Mouse (Mus musculus) heart, postnatal 36 days (tissue): ENCODE measurements at regions not wholly inside any gene's neighbourhood (a gene's known extent, or its start where the extent isn't known, plus 50 kb on each side); places are given as distances from the start of the nearest gene placed in this dataset.

Experiments
- DNase-seq, 2 experiments: peaks; one replicate each; pipeline ENCODE4 v3.0.0; 2021 to 2022
- intact Hi-C: fragments of 180-260 bp; cut with DNase I; formaldehyde crosslinking; loops from one replicate; pipeline ENCODE4 v1.15.1; 2025

DNA sequence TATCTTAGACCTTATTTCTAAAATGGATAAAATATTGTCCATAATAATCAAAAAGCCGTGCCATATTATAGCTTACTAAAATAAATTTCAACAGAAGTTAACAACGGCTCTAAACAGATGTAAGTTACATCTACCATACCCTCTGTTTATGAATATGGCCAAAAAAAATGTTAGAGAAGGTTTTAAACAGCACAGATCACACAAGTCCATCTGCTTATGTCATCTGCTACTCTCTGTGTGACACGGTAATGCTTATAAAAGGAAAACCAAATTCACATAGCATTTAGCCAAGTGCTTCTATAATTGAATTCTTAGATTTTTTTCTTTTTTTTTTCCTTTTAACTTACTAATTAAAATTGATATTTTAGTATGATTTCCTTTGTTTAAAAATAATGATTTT is 123.0 kb upstream of the Gpc5 start:
- DNase-seq = no peak
- intact Hi-C loops = no loop called here

GRCm38 (mm10) chr14:114981120-114981519 is 110.9 kb upstream of the Gpc5 start:
- intact Hi-C loops = loop anchor here (1.0 to 2.0 kb wide), 2 partner anchors 12 to 126 kb away; no protein-coding TSS in a partner anchor

GRCm38 (mm10) chr14:115003223-115003622 is 88.8 kb upstream of the Gpc5 start:
- intact Hi-C loops = no loop called here
- no peak for DNase-seq

More at GRCm38 (mm10) chr14:114981120-114981519, 110.9 kb upstream of the Gpc5 start:
- DNase-seq = no peak

GRCm38 (mm10) chr14:115004733-115005405 is 87.1 kb upstream of the Gpc5 start:
- intact Hi-C loops = no loop called here

GRCm38 (mm10) chr14:115010877-115011276 is 81.1 kb upstream of the Gpc5 start:
- DNase-seq = no peak

More at GRCm38 (mm10) chr14:115004733-115005405, 87.1 kb upstream of the Gpc5 start:
- no peak for DNase-seq

DNA sequence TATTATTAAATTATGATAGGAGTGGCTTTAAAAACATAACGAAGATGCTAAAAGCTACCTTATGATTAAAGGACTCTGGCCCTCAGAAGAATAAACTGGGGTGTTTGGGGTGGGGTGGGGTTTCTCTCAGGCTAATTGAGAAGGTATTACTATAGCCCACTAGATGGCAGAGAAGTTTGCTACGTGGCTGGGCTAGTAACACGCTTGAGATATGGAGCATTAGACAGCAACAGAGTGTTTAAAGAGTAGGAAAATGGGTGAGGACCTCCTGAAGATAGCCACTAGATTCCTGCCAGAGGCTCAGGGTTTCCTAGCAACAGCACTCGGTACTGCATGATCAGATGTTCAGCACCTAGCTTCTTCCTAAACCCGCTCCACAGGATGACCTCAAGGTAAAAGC is 76.7 kb upstream of the Gpc5 start:
- intact Hi-C loops = no loop called here
- no peak for DNase-seq

More at GRCm38 (mm10) chr14:115010877-115011276, 81.1 kb upstream of the Gpc5 start:
- intact Hi-C loops = no loop called here

DNA sequence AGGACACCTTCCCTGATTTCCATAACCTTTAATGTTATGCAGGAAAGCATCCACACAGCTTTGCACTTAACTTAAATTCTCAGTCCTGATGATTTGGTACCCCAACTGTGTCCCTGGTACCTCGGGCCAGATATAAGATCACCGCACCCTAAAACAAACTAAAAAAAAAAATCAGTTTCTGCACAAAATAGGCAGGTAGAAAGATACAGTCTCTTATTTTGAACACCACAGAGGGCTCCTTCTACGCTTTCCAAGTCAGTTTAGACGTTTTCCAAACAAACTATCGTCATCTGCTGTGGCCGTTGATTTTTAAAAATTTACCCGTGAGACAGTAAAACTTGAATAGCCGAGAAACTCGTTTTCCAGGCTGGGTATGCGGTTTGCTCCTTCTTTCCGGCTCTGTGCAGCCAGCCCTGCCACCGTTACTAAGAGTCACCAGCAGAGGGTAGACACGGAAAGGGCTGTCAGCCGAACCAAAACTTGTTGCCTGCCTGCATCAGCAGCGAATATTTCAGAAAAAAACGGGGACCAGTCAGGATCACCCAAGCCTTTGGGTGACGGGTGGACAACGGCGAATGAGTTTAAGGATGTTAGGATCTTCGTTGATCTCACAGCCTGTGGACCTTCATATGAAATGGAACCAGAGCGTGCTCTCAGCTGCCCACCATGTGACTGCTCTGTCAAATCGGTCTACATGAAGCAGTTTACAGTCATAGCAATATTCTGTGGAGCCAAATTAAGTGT is 74.4 kb upstream of the Gpc5 start:
- intact Hi-C loops = loop anchor here (2.0 kb wide), 1 partner anchor 25 kb away; no protein-coding TSS in a partner anchor

DNA sequence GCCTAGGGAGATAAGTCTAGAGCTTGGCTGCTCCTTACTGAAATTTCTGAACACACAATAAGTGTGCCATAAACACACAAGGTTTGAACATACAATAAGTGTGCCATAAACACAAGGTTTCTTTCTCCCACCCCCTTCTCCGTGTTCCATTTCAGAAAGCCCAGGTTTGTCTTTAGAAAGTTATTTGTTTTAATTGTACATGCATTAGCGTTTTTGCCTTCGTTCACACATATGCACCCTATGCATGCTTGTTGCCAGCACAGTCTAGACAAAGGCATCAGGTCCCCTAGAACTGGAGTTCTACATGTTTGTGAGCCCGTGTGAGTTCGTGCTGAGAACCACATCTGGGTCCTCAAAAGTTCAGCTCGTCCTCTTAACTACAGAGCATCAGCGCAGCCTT is 64.0 kb upstream of the Gpc5 start:
- no peak for DNase-seq
- intact Hi-C loops = no loop called here

More for the DNA sequence above, 74.4 kb upstream of the Gpc5 start:
- peak; percentile 47 to 56 for DNase-seq

DNA sequence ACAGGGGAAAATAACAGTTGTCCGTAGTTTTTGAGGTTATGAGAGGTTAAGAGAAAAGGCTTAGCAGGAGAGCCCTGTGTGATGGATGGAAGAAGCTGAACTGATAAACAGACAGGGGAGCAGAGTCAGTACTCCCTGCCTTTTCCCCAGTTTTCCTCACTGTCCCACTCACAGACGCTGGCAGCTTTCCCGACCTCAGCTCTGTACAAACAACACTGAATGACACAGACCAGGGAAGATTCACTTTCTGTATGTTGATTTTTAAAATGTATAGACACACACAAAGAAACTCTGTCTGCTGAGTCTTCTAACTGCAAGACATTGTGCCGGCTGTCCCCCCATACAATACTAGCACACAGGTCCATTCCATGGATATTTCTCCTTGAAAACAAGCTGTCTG is 60.3 kb upstream of the Gpc5 start:
- intact Hi-C loops = no loop called here
- DNase-seq = no peak

DNA sequence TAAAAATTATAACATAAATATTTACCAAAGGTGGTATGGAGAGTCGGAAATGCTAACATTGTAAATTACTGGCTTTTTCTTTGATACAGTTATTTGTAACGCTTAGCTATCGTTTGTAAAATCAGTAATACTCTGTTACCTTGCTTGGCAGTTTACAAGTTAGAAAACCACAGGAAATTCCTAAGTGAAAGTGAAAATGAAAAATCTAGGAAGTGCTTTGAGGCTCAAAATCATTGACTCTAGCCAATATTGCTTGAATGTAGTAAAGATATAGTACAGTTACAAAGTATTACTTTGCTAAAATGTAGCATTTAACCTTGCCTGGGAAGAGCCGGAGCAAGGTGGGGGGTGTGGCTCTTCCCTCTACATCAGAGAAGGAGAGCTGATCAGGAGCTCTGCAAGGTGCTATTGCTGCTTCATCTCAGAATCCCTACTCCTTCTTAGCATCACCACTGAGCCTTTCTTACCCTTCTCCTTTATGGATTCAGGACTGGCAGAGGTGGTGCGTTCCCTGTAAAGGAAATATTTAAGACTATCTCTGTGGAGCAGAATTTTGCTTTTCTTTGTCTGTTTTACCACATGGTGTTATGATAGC is 58.5 kb upstream of the Gpc5 start:
- no peak for DNase-seq
- intact Hi-C loops = no loop called here

- DNase-seq = no peak
Measured at GRCm38 (mm10) chr14:115034718-115035437, 57.1 kb upstream of the Gpc5 start.

DNA sequence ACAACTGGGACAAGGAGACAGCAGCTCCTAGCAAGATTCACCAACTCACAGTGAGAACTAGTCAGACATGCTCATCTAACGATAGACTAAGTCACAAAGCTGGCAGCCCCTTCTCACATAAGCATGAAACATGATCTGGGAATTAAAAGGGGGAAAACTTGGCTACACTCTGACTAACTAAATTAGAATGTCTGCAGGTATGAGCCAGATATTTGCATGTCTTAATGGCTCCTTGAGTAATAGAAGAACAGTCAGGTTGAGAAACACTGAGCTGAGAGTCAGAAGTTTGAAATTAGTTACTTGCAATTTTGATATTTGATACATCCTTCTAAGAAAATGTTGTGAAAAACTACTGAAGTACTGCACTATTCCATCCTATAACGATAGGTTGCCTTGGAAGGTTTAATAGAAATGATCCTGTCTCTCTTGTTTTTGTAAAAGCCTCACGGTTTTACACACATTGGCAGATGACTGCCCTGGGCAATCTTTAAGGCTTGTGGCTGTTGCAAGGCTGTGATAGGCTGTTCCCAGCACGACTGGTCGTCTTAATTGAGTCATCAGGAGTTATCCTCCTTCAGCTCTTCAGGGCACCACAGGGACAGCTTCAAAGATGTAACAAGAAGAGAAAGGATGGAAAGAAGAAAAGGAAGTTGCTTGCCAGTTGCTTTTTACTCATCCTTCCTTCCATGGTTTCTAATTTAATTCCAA is 54.8 kb upstream of the Gpc5 start:
- no peak for DNase-seq
- intact Hi-C loops = no loop called here

More at GRCm38 (mm10) chr14:115034718-115035437, 57.1 kb upstream of the Gpc5 start:
- intact Hi-C loops = no loop called here

DNA sequence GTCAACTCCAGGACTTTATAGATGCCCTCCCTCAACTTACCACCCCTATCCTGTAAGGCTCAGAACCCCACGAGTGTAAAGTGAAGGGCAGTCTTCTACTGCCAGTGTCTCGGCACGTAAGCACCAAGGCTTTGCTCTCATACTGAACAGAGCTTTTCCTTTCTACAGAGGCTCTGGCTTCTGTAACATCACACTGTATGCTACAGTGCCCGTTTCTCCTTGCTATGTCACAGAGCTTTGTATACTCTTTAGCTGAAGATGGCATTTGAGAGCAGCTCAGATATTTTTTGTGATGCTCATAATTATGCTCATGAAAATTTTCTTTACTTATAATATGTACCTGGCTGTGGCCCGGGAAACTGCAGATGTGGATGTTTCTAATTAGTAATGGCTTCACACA is 53.2 kb upstream of the Gpc5 start:
- DNase-seq = no peak

GRCm38 (mm10) chr14:115039524-115039923 is 52.5 kb upstream of the Gpc5 start:
- no peak for DNase-seq
- intact Hi-C loops = no loop called here

More for the DNA sequence above, 53.2 kb upstream of the Gpc5 start:
- intact Hi-C loops = no loop called here

DNA sequence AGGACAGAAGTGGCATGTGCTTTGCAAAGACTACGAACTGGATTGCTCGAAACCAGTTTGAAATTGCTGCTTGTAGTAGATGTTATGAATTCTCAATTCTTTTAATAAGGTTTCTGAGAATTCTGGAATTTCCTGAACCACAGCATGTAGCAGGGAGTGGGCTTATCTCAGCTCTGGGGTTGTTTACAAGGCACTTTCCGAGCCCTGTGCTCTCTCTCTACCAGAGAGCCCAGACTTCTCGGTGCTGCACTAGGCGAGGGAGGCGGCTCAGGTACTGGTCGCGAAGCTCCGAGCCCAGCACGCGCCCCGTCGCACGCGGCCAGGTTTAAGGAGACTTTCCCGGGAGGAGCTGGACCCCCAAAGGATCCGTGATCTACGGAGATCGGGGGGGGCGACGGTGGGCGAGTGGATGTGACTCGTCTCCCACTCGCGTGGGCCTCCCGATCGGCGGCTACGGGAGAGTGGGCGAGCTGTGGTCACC is 51.9 kb upstream of the Gpc5 start:
- no peak for DNase-seq
- intact Hi-C loops = loop anchor here (5.0 kb wide), 1 partner anchor 188 kb away; no protein-coding TSS in a partner anchor

- intact Hi-C loops = loop anchor here (5.0 kb wide), 1 partner anchor 188 kb away; no protein-coding TSS in a partner anchor
- DNase-seq = peak; percentile 83 to 86
Measured at GRCm38 (mm10) chr14:115040578-115041206, 51.3 kb upstream of the Gpc5 start.

DNA sequence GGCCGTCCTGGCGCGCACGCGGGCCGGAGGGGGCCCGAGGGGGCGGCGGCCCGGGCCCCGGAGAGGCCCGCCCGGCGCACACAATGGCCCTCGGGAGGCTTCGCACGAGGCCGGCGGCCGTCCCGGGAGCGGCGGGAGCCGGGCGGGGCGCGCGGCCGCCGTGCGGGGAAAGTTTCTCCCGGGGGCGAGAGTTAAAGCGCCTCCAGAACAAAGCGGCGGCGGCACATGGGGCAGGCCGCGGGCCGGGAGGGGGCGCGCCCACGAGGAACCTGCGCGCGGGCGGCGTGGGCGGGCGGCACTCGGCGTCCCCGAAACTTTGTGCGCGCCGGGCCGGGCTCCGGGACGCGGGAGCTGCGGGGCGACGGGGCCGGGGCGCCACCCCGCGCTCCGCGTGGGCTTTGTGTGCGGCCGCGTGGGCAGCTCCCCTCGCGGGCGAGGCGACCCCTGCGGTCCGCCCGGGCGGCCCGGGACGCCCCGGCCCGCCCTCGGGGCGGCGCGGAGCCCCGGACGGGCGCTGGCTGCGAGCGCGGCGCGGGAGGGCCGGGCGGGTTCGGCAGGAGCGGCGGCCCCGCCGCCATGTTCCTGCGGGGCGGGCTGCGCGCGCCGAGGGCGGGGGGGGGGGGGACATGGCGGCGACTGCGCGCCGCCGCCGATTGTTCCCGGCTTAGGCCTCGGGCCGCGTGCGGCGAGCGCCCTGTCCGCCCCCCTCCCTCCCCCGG is 50.5 kb upstream of the Gpc5 start:
- peak; percentile 28 to 49 for DNase-seq
- intact Hi-C loops = loop anchor here (2.0 to 5.0 kb wide), 2 partner anchors 25 to 189 kb away; no protein-coding TSS in a partner anchor

GRCm38 (mm10) chr14:115042055-115042564 is 49.9 kb upstream of the Gpc5 start:
- intact Hi-C loops = loop anchor here (2.0 to 5.0 kb wide), 2 partner anchors 25 to 190 kb away; no protein-coding TSS in a partner anchor
- peak; percentile 86 to 87 for DNase-seq
